Mouse (Mus musculus) kidney, embryonic 16.5 days (tissue): ENCODE results near the gene Fryl. TPM values are rescaled to one million over a fixed set of nuclear protein-coding genes. Genes with fewer than 3 reads are reported as not detected.

Source experiments
- ATAC-seq: fragments of 200-750 bp; cut with Nextera tagmentation; 2 replicates; pipeline ENCODE4 v1.8.0; 2017; ENCODE audit warnings: moderate TSS enrichment; ENCODE audit not compliant: low FRiP score, low TSS enrichment
- H3K27ac ChIP-seq: fragments of 300-500 bp; sonication (generic); 2 replicates; pipeline ENCODE4 v1.5.1; 2014; ENCODE audit warnings: low read length
- H3K27me3 ChIP-seq: fragments of 300-500 bp; sonication (generic); 2 replicates; pipeline ENCODE4 v1.6.1; 2014; ENCODE audit warnings: low read length, control low read depth, mixed read lengths; ENCODE audit not compliant: insufficient read depth
- H3K36me3 ChIP-seq: fragments of 300-500 bp; sonication (generic); 2 replicates; pipeline ENCODE4 v1.6.1; 2014; ENCODE audit warnings: low read length, control low read depth, mixed read lengths; ENCODE audit not compliant: insufficient read depth
- H3K4me1 ChIP-seq: fragments of 300-500 bp; sonication (generic); 2 replicates; pipeline ENCODE4 v1.6.1; 2014; ENCODE audit warnings: low read length, control low read depth, mixed read lengths; ENCODE audit not compliant: insufficient read depth
- H3K4me2 ChIP-seq: fragments of 300-500 bp; sonication (generic); replicated peaks from 2 replicates; pipeline ENCODE4 v1.6.1; 2014; ENCODE audit warnings: low read depth, low read length
- H3K4me3 ChIP-seq: fragments of 300-500 bp; sonication (generic); 2 replicates; pipeline ENCODE4 v1.5.1; 2014; ENCODE audit warnings: mild to moderate bottlenecking, low read length
- H3K9ac ChIP-seq: fragments of 300-500 bp; sonication (generic); replicated peaks from 2 replicates; pipeline ENCODE4 v1.6.1; 2014; ENCODE audit warnings: low read length
- H3K9me3 ChIP-seq: fragments of 300-500 bp; sonication (generic); 2 replicates; pipeline ENCODE4 v1.6.1; 2016; ENCODE audit warnings: low read length, control low read depth
- whole genome bisulfite sequencing: fragments of 180-500 bp; shearing (Covaris S2); extraction: QIAGEN DNeasy Blood & Tissue Kit; methylation state at CpG from one replicate; pipeline ENCODE4 v1.1.7; 2014; 5-methylcytosine and 5-hydroxymethylcytosine counted together
- polyA plus RNA-seq: library from polyadenylated mRNA; unstranded; fragments of >200 nt; fragmentation: Nextera tagmentation; extraction: Ambion mirVana; gene quantifications from 2 replicates; pipeline ENCODE4 v1.2.1, GENCODE M21; 2015

Fryl gene
- polyA plus RNA-seq, 1 experiment from 2014 or later, result 27.9 TPM

- H3K4me3 ChIP-seq, result no peak overlapping the region
- H3K36me3 ChIP-seq, result no peaks in the 10 kb centered on the region
- no peak for ATAC-seq
- 59% methylated on average over 5 of the region's 5 CpGs for WGBS
- no peak overlapping the region for H3K4me2 ChIP-seq
- no peaks in the 10 kb centered on the region for H3K27me3 ChIP-seq
- H3K4me1 ChIP-seq, result peaks cover 25% of the 10 kb centered on the region
- no peaks in the 10 kb centered on the region for H3K9me3 ChIP-seq
- no peak overlapping the region for H3K27ac ChIP-seq
- no peak overlapping the region for H3K9ac ChIP-seq
These were observed 99.4 kb downstream of the Fryl start for GRCm38 (mm10) chr5:73157009-73157408.

DNA sequence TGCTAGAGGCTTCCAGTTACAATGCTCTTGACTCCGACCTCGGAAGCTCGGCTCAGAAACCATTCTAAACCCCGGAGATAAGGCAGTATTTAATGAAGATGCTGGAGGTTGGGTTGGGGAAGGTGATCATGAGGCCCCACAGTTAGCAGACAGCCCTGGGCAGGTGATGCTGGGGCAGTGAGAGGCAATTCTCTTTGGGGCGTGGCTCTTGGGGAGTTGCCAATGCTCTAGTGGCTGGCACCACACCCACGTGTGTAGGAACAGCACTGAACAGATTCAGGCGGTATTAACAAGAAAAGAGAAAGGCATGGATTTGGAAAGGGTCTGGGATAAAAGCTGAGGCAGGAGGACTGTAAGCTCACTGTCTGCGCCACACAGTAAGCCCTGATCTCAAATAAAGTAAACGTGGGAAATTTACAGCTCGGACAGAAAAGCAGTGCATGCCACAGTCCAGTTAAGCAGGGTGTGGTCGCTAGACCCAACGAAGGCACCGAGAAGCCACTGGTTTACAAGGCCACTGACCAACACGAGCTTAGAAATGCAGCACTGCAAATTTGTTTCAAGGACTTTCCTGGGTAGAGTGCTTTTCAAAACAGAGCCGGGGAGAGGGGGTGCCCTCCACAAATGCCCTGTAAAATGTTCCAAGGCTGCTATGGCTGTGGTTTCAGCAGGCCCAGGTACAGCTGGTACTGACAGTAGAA is 100.0 kb downstream of the Fryl start:
- Histone ChIP-seq H3K27ac (no peak overlapping the region), H3K4me1 (peaks cover 25% of the 10 kb centered on the region), H3K36me3 (no peaks in the 10 kb centered on the region), H3K27me3 (no peaks in the 10 kb centered on the region), H3K4me3 (no peak overlapping the region), H3K9me3 (no peaks in the 10 kb centered on the region), H3K9ac (no peak overlapping the region), H3K4me2 (no peak overlapping the region)
- 70% methylated on average over 15 of the region's 15 CpGs for WGBS
- ATAC-seq, result no peak

DNA sequence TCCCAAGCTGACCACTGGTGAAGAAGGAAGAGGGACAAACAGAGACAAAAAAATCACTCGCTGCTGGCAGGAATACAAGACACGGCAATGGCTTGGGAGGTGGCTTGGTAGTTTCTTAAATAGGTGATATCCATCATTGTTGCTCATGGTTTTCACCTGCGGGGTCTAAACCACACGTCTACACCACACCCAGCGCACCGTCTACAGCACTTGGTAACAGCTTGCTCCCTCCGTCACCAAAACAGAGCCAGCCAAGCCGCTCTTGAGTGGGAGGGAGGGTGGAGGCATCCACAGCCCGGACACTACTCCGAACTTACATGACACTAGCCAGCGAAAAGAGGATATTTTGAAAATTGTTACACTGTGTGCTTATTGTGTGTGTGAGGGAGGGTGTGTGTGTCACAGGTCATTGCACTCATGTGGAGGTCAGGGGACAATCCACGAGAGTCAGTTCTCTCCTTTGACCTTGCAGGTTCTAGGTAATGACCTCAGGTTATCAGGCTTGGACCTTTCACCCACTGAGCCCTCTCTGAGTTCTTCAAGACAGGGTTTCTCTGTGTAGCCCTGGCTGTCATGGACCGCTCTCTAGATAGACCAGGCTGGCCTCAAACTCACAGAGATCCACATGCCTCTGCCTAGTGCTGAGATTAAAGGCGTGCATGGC is 102.5 kb downstream of the Fryl start:
- no peak overlapping the region for H3K9ac ChIP-seq
- no peak overlapping the region for H3K4me3 ChIP-seq
- WGBS, result 90% methylated on average over 14 of the region's 14 CpGs
- H3K4me2 ChIP-seq, result no peak overlapping the region
- H3K4me1 ChIP-seq, result peaks cover 42% of the 10 kb centered on the region
- H3K27me3 ChIP-seq, result no peaks in the 10 kb centered on the region
- no peak overlapping the region for H3K27ac ChIP-seq
- H3K36me3 ChIP-seq, result no peaks in the 10 kb centered on the region
- no peaks in the 10 kb centered on the region for H3K9me3 ChIP-seq
- no peak for ATAC-seq

GRCm38 (mm10) chr5:73152206-73152605 is 104.2 kb downstream of the Fryl start:
- Histone ChIP-seq H3K9ac (no peak overlapping the region), H3K4me3 (no peak overlapping the region), H3K4me1 (peaks cover 38% of the 10 kb centered on the region), H3K27me3 (no peaks in the 10 kb centered on the region), H3K36me3 (no peaks in the 10 kb centered on the region), H3K27ac (no peak overlapping the region), H3K4me2 (no peak overlapping the region), H3K9me3 (no peaks in the 10 kb centered on the region)
- no peak for ATAC-seq

GRCm38 (mm10) chr5:73150877-73151445 is 105.5 kb downstream of the Fryl start:
- Histone ChIP-seq H3K9me3 (no peaks in the 10 kb centered on the region), H3K4me3 (no peak overlapping the region), H3K4me2 (no peak overlapping the region), H3K27me3 (no peaks in the 10 kb centered on the region), H3K9ac (no peak overlapping the region), H3K4me1 (peaks cover 27% of the 10 kb centered on the region), H3K27ac (no peak overlapping the region), H3K36me3 (0 out of 2 replicates have a peak, but pooled peaks cover 7% of the 10 kb centered on the region)
- no peak for ATAC-seq
- 64% methylated on average over 6 of the region's 6 CpGs for WGBS

DNA sequence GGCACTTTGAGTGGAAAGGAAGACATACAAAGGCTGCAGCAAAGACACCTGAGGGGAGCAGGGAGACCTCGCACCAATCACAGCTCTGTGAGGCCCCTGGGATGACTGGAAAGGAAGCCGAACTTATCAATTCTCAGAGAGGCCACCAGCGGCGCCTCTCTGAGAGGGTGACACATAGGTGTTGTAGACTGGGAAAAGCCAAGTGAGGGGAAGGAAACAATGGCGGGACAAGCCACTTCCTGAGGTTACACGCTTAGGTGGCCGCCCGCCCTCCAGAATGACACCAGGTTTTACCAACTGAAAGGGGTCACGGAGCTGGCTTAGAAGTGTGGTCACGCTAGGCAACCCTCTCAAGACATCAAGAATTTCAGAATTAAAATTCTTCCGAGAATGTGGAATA is 111.4 kb downstream of the Fryl start:
- peaks cover 11% of the 10 kb centered on the region; the same call in 1 of the 2 replicates for H3K36me3 ChIP-seq

GRCm38 (mm10) chr5:73141712-73142111 is 114.7 kb downstream of the Fryl start:
- no peaks in the 10 kb centered on the region for H3K27me3 ChIP-seq
- no peak overlapping the region for H3K27ac ChIP-seq
- no peak for ATAC-seq
- no peaks in the 10 kb centered on the region for H3K4me1 ChIP-seq
- H3K9me3 ChIP-seq, result no peaks in the 10 kb centered on the region
- peaks cover 14% of the 10 kb centered on the region; the same call in 1 of the 2 replicates for H3K36me3 ChIP-seq
- 88% methylated on average over 2 of the region's 2 CpGs for WGBS
- no peak overlapping the region for H3K4me3 ChIP-seq
- no peak overlapping the region for H3K4me2 ChIP-seq
- no peak overlapping the region for H3K9ac ChIP-seq

More for the DNA sequence above, 111.4 kb downstream of the Fryl start:
- H3K4me1 ChIP-seq, result peaks cover 8% of the 10 kb centered on the region; the same call in 1 of the 2 replicates
- H3K27ac ChIP-seq, result no peak overlapping the region
- no peak overlapping the region for H3K4me2 ChIP-seq
- no peak overlapping the region for H3K4me3 ChIP-seq
- H3K9ac ChIP-seq, result no peak overlapping the region
- no peak for ATAC-seq
- 50% methylated on average over 11 of the region's 11 CpGs for WGBS
- no peaks in the 10 kb centered on the region for H3K27me3 ChIP-seq
- H3K9me3 ChIP-seq, result no peaks in the 10 kb centered on the region

GRCm38 (mm10) chr5:73141161-73141560 is 115.3 kb downstream of the Fryl start:
- WGBS, result 90% methylated on average over 8 of the region's 8 CpGs
- Histone ChIP-seq H3K36me3 (peaks cover 9% of the 10 kb centered on the region; the same call in 1 of the 2 replicates), H3K9me3 (no peaks in the 10 kb centered on the region), H3K4me1 (no peaks in the 10 kb centered on the region), H3K9ac (no peak overlapping the region), H3K27ac (no peak overlapping the region), H3K4me2 (no peak overlapping the region), H3K4me3 (no peak overlapping the region), H3K27me3 (no peaks in the 10 kb centered on the region)
- ATAC-seq, result no peak

DNA sequence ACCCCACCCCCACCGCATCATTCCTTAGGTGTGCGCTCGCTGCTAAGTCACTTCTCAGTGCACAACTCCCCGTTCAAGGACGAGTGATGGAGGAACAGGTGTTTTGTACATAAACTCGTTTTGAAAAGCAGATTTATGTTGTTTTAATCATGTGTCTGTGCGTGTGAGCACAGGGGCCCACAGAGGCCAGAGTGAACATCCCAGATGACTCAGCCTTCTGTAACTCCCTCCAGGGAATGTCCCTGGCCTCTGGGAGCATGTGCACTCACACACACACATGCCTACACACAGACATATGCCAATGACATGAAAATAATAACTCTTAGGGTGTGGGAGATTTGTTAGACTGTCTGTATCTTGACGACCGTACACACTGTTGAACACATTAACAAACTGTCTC is 118.9 kb downstream of the Fryl start:
- Histone ChIP-seq H3K4me3 (no peak overlapping the region), H3K27me3 (no peaks in the 10 kb centered on the region), H3K27ac (no peak overlapping the region), H3K9me3 (no peaks in the 10 kb centered on the region), H3K4me2 (no peak overlapping the region), H3K9ac (no peak overlapping the region), H3K4me1 (no peaks in the 10 kb centered on the region), H3K36me3 (peaks cover 8% of the 10 kb centered on the region; the same call in 1 of the 2 replicates)
- no peak; the same call in 1 of the 2 replicates for ATAC-seq
- WGBS, result 52% methylated on average over 9 of the region's 9 CpGs

- no peak overlapping the region for H3K4me2 ChIP-seq
- H3K9ac ChIP-seq, result no peak overlapping the region
- 78% methylated on average over 2 of the region's 2 CpGs for WGBS
- no peak overlapping the region for H3K4me3 ChIP-seq
- ATAC-seq, result no peak
- H3K9me3 ChIP-seq, result no peaks in the 10 kb centered on the region
- peaks cover 8% of the 10 kb centered on the region; the same call in 1 of the 2 replicates for H3K36me3 ChIP-seq
- no peaks in the 10 kb centered on the region for H3K27me3 ChIP-seq
- H3K4me1 ChIP-seq, result no peaks in the 10 kb centered on the region
- no peak overlapping the region for H3K27ac ChIP-seq
These were observed 120.5 kb downstream of the Fryl start for GRCm38 (mm10) chr5:73135959-73136358.
